Mouse (Mus musculus): ENCODE measurements around the gene Lsm10. TPM values are rescaled to one million over a fixed set of nuclear protein-coding genes. Genes with fewer than 3 reads are reported as not detected.

Lsm10 gene
- total and polyA plus RNA-seq, 3 experiments = 35.0 to 49.6 TPM; not detected in 1

DNA sequence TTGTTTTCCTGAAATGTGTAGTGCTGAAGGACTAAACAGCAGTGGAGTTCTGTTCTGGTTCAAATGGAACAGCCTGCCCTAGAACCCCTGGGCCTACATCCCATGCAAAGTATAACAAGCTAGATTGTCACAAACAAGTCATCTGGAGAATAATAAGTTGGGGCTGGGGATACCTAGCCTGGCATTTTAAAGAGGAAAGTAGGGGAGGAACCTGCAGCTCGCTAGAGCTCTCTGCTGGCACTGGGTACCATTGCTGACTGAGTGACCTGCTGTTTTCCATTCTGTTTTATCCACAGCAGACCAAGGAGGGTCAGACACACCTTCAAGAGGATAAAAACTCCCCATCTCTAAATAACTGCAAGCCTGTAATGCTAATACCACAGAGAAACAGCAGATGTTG, 33.6 kb upstream of the Lsm10 start (continued):
- TF ChIP-seq ZKSCAN1 (IDR thresholded peaks at IDR 0.05; ENCODE audit: low read depth, low read length) (no peak), SIN3A (IDR thresholded peaks at IDR 0.05; ENCODE audit: low read length) (0 out of 2 replicates have a peak, but pooled peaks have one; percentile 43)

- no peak overlapping the region for H3K4me3 ChIP-seq (ENCODE audit: control insufficient read depth in 1 of 2, insufficient read depth in 1 of 2, low read depth in 2 of 2, low read length in 2 of 2)
- no peaks in the 10 kb centered on the region for H3K9me3 ChIP-seq (replicated peaks; ENCODE audit: insufficient read depth, low read length)
- no peaks in the 10 kb centered on the region for H3K79me2 ChIP-seq (ENCODE audit: control insufficient read depth, insufficient read depth, low read length, poor library complexity)
- no peaks in the 10 kb centered on the region for H3K27me3 ChIP-seq (ENCODE audit: control insufficient read depth in 1 of 2, insufficient read depth in 2 of 2, low read length in 2 of 2)
- H3K27ac ChIP-seq (ENCODE audit: control insufficient read depth, low read depth, low read length) = no peak overlapping the region
- peaks cover 3 to 9% of the 10 kb centered on the region in 2 experiments; a peak in 3 of 4 replicates for H3K4me1 ChIP-seq (ENCODE audit: control insufficient read depth in 1 of 2, insufficient read depth in 2 of 2, low read length in 2 of 2)
- DNase-seq (ENCODE audit: low read depth, low spot score) = no peak
- peaks cover 0 to 10% of the 10 kb centered on the region in 2 experiments; a peak in 2 of 4 replicates for H3K36me3 ChIP-seq (ENCODE audit: control insufficient read depth in 1 of 2, insufficient read depth in 2 of 2, low read length in 2 of 2)
- no peak for TF ChIP-seq ZMIZ1 (IDR thresholded peaks at IDR 0.05; ENCODE audit: low read depth, low read length)
- no peak for TF ChIP-seq NRF1 (IDR thresholded peaks at IDR 0.05; ENCODE audit: insufficient read depth, low read depth, low read length, poor library complexity, severe bottlenecking)
- no peak for TF ChIP-seq USF2 (IDR thresholded peaks at IDR 0.05; ENCODE audit: borderline replicate concordance in 1 of 2, insufficient read depth in 1 of 2, low read depth in 1 of 2, low read length in 2 of 2)
- TF ChIP-seq SMC3 (IDR thresholded peaks at IDR 0.05; ENCODE audit: low read depth, low read length) = no peak
- no peak for TF ChIP-seq KAT2A (conservative IDR thresholded peaks at IDR 0.05; ENCODE audit: low read depth, low read length)
- TF ChIP-seq MAX (IDR thresholded peaks at IDR 0.05; ENCODE audit: low read length) = no peak
- TF ChIP-seq GATA1 (IDR thresholded peaks at IDR 0.05; ENCODE audit: low read depth, low read length) = no peak
- TF ChIP-seq RAD21 (IDR thresholded peaks at IDR 0.05; ENCODE audit: low read depth, low read length) = no peak
- no peak for TF ChIP-seq CTCF (IDR thresholded peaks at IDR 0.05 in 2 of 3, conservative IDR thresholded peaks at IDR 0.05 in 1 of 3; ENCODE audit: control insufficient read depth in 1 of 3, insufficient read depth in 1 of 3, low read depth in 2 of 3, low read length in 3 of 3, poor library complexity in 1 of 3, severe bottlenecking in 1 of 3)
- TF ChIP-seq TAL1 (IDR thresholded peaks at IDR 0.05; ENCODE audit: low read length) = no peak
- no peak for TF ChIP-seq POLR2AphosphoS2 (IDR thresholded peaks at IDR 0.05; ENCODE audit: low read length)
- no peak for TF ChIP-seq MYB (IDR thresholded peaks at IDR 0.05; ENCODE audit: low read depth, low read length)
- TF ChIP-seq MAFK (IDR thresholded peaks at IDR 0.05; ENCODE audit: borderline replicate concordance, low read depth, low read length) = no peak
- TF ChIP-seq E2F4 (IDR thresholded peaks at IDR 0.05; ENCODE audit: borderline replicate concordance, low read depth, low read length) = no peak
- TF ChIP-seq ZNF384 (IDR thresholded peaks at IDR 0.05; ENCODE audit: low read depth, low read length) = no peak
- TF ChIP-seq CHD1 (IDR thresholded peaks at IDR 0.05; ENCODE audit: low read depth, low read length) = no peak
- H3K9ac ChIP-seq (ENCODE audit: control insufficient read depth, low read depth, low read length, poor library complexity, severe bottlenecking) = no peak overlapping the region
Measured at GRCm38 (mm10) chr4:126065241-126065640, 31.2 kb upstream of the Lsm10 start.
